Mouse (Mus musculus): ENCODE results near the gene Mllt1.

GRCm38 (mm10) chr17:56870287-56870953 lies 64.8 kb downstream of the Mllt1 start:
- no peak for TF ChIP-seq CTCF (conservative IDR thresholded peaks at IDR 0.05; ENCODE audit: low read length)
- TF ChIP-seq NANOG (IDR thresholded peaks at IDR 0.05; ENCODE audit: borderline replicate concordance, low read length), result no peak
- TF ChIP-seq POU5F1 (IDR thresholded peaks at IDR 0.05; ENCODE audit: borderline replicate concordance, low read length), result no peak
